Mouse (Mus musculus) embryo, embryonic 11 days (tissue): ENCODE measurements around the gene Olfr332.
"Not testable (repeated sequence)": the region's sequence is repeated elsewhere in the genome, so short reads cannot be mapped to it uniquely, and the experiment has no call there.

Experiments used
- DNase-seq: peaks from one replicate; pipeline ENCODE4 v3.0.0-alpha.2; 2015

Gene Olfr332

GRCm38 (mm10) chr11:58492455-58492854 is at the start of gene Olfr332:
Olfr332 (minus strand) TSS chr11:58492555.
- no peak for DNase-seq

- not testable (repeated sequence) for DNase-seq
Observed at GRCm38 (mm10) chr11:58534736-58535135, 42.4 kb upstream of the Olfr332 start, which contains the start of gene Olfr330. Olfr330 (minus strand) TSS chr11:58534836.

GRCm38 (mm10) chr11:58519756-58520155 is 27.4 kb upstream of the Olfr332 start:
- not testable (repeated sequence) for DNase-seq

- not testable (repeated sequence) for DNase-seq
Observed at GRCm38 (mm10) chr11:58518916-58519315, 26.6 kb upstream of the Olfr332 start.

GRCm38 (mm10) chr11:58509058-58509457 is 16.7 kb upstream of the Olfr332 start:
- not testable (repeated sequence) for DNase-seq

- not testable (repeated sequence) for DNase-seq
Observed at GRCm38 (mm10) chr11:58502472-58502871, 10.1 kb upstream of the Olfr332 start, which contains the start of gene Olfr331. Olfr331 (minus strand) TSS chr11:58502572.

- DNase-seq: peak; percentile 25
Observed at GRCm38 (mm10) chr11:58499290-58499689, 6.9 kb upstream of the Olfr332 start.

- DNase-seq: no peak
Observed at GRCm38 (mm10) chr11:58498761-58499160, 6.4 kb upstream of the Olfr332 start.

GRCm38 (mm10) chr11:58462170-58462569 is 30.2 kb downstream of the Olfr332 start, which contains the start of gene Olfr30:
Olfr30 (minus strand) TSS chr11:58462270.
- DNase-seq: no peak

- peak; percentile 46 for DNase-seq
Observed at GRCm38 (mm10) chr11:58453592-58453991, 38.8 kb downstream of the Olfr332 start.

- no peak for DNase-seq
Observed at GRCm38 (mm10) chr11:58452759-58453158, 39.6 kb downstream of the Olfr332 start, which contains the start of gene Lypd9. Lypd9 (minus strand) TSS chr11:58452923.
